Mouse (Mus musculus): ENCODE data around the gene Wipf2.

DNA sequence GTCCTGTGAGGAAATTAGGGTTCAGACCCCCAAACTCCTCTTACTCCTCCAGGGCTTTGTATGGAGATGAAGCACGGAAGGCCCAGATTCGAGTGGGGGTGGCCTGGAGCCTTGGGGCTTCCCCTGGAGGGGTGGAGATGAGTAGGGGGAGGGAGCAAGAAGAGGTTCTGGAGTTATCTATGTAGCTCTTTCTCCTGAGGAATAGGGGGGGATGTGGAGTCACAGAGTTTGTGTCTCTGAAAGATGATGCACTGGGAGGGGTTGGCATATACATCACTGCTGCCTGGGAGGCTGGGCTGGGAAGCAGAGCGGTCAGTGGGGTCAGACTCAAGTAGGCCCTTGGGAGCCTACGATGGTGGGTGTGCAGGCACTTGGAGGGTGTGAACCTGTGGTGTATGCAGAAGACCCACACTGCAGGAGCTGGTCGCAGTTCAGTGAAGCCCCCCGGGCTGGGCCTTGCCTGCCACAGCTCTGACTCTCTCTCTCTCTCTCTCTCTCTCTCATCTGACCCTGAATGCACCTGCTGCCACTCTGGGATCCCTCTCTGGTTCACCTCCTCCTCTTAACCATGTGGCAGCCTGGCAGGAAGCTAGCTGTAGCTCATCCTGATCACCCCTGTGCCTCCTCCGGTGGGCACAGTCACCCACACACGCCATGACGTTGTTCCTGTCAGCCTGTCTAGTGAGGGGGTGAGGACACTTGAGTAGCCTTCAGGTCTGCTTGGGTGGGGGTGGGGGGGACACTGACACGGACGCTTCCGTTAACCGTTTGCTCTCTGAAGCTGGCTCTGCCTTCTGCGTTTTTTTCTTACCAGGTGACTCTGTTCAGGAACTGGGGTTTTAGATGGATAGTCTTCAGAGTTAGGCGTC, 75.9 kb downstream of the Wipf2 start:
- TF ChIP-seq CTCF (IDR thresholded peaks at IDR 0.05; ENCODE audit: insufficient read depth, low read length) (no peak), POLR2A (IDR thresholded peaks at IDR 0.05; ENCODE audit: borderline replicate concordance, extremely low read depth, low read depth, low read length) (0 out of 2 replicates have a peak, but pooled peaks have one; percentile 3)
